ENCODE assay signal across 16 mouse cellular contexts in the genomic region with DNA sequence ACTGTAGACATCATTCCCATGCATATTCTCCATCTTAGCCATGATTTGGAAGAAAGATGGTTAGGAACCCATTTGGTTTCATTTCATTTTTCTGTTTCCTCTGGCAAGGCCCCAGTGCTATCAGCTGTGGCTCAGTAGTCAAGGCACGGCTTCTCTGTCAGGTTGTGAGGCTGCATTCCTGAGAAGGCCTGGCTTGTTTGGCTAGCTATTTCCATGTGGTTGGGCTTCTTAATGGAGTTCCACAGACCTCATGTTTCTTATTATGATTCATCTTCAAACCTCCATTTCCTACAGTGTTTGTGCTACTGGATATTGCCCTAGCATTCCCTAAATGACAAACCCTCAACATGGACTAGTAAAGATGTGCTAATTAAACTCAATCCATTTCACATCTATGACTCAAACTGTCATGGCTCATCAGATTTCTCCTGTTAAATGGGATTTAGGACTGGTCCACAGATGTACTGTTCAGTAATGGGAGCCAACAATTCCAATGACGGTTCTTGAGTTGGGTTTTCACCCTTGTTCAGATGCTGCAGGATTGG.
"Had no signal": no experiment of that assay in that cellular context is flagged by ENCODE, and none has a peak within 500 bp of the region (broad histone marks: within the 10 kb centered on the region; RNA-seq: fewer than 3 reads in every experiment).

No protein-coding gene starts in this region.

- H3K27me3 ChIP-seq: heart, embryonic 12.5 days; hindbrain, embryonic 12.5 days; limb, embryonic 12.5 days had no signal

- DNase-seq: gastrocnemius, postnatal 25 days; heart, adult 18-20 months; heart, postnatal 10 days; heart, postnatal 4 days; kidney, adult 18-20 months; kidney, adult 8-10 months; kidney, postnatal 10 days; kidney, postnatal 25 days; kidney, postnatal 4 days; liver had no signal

- ATAC-seq: hindbrain, embryonic 16.5 days; inflammation-experienced regulatory T-cells, adult 6 months; intestine, embryonic 16.5 days had no signal
